Comparison of ENCODE assay signal across 8 mouse cellular contexts in the genomic region with DNA sequence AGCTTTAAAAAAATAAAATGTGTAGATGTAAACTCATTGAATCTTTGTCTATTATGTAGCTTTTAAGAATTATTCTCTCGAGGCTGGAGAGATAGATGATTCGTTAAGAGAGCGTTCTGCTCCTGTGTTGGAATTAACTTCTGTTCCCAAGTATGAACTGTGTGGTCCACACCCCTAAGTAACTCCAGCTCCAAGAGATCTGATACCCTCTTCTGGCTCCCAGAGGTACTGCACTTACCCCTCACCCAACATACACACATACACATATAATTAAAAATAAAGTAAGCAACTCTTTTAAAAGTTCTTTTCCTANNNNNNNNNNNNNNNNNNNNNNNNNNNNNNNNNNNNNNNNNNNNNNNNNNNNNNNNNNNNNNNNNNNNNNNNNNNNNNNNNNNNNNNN. TPM values are rescaled to one million over a fixed set of nuclear protein-coding genes. Genes with fewer than 3 reads are reported as not detected.
DNase-seq lines count a peak whose midpoint lies in the region; ATAC-seq lines count a peak whose summit lies in the region.

No protein-coding gene starts in this region.

- no peaks in the 10 kb centered on the region for H3K4me1 ChIP-seq in hindbrain, embryonic 10.5 days (replicated peaks)
- no peaks in the 10 kb centered on the region for H3K4me1 ChIP-seq in hindbrain, embryonic 12.5 days
- H3K4me1 ChIP-seq in kidney, embryonic 16.5 days (ENCODE audit: insufficient read depth, low read length): no peaks in the 10 kb centered on the region

- 76% methylated on average over 3 of the region's 3 CpGs for WGBS in hindbrain, embryonic 10.5 days
- 67% methylated on average over 3 of the region's 3 CpGs for WGBS in hindbrain, embryonic 12.5 days
- 57% methylated on average over 3 of the region's 3 CpGs for WGBS in kidney, embryonic 16.5 days

- DNase-seq in hindbrain, embryonic 10.5 days (ENCODE audit: low spot score): peak; percentile 26
- peak; percentile 64 for DNase-seq in ES-CJ7 (ENCODE audit: low read depth, low spot score)
- DNase-seq in embryo, embryonic 9.5 days (ENCODE audit: extremely low spot score): peak; percentile 15
- DNase-seq in cerebellum, adult 9-11 months: no peak
- no peak for DNase-seq in gastrocnemius, postnatal 25 days

- H3K9ac ChIP-seq in hindbrain, embryonic 12.5 days: no peak overlapping the region
- no peak overlapping the region for H3K9ac ChIP-seq in kidney, embryonic 16.5 days (replicated peaks; ENCODE audit: low read length)

- no peak overlapping the region for H3K27ac ChIP-seq in hindbrain, embryonic 10.5 days
- no peak overlapping the region for H3K27ac ChIP-seq in hindbrain, embryonic 12.5 days
- no peak overlapping the region for H3K27ac ChIP-seq in kidney, embryonic 16.5 days (ENCODE audit: low read length)

- no peaks in the 10 kb centered on the region for H3K27me3 ChIP-seq in hindbrain, embryonic 10.5 days (ENCODE audit: insufficient read depth, poor library complexity, severe bottlenecking)
- no peaks in the 10 kb centered on the region for H3K27me3 ChIP-seq in hindbrain, embryonic 12.5 days
- H3K27me3 ChIP-seq in kidney, embryonic 16.5 days (ENCODE audit: insufficient read depth, low read length): no peaks in the 10 kb centered on the region

- no peaks in the 10 kb centered on the region for H3K9me3 ChIP-seq in hindbrain, embryonic 10.5 days
- H3K9me3 ChIP-seq in hindbrain, embryonic 12.5 days (replicated peaks): no peaks in the 10 kb centered on the region
- no peaks in the 10 kb centered on the region for H3K9me3 ChIP-seq in kidney, embryonic 16.5 days (ENCODE audit: low read length)

- no peak overlapping the region for H3K4me3 ChIP-seq in hindbrain, embryonic 10.5 days
- no peak overlapping the region for H3K4me3 ChIP-seq in hindbrain, embryonic 12.5 days
- H3K4me3 ChIP-seq in kidney, embryonic 16.5 days (ENCODE audit: low read length): no peak overlapping the region

- no peak overlapping the region for H3K4me2 ChIP-seq in hindbrain, embryonic 12.5 days (replicated peaks)
- no peak overlapping the region for H3K4me2 ChIP-seq in kidney, embryonic 16.5 days (replicated peaks; ENCODE audit: low read depth, low read length)

- H3K36me3 ChIP-seq in hindbrain, embryonic 10.5 days: no peaks in the 10 kb centered on the region
- H3K36me3 ChIP-seq in hindbrain, embryonic 12.5 days: no peaks in the 10 kb centered on the region
- no peaks in the 10 kb centered on the region for H3K36me3 ChIP-seq in kidney, embryonic 16.5 days (ENCODE audit: insufficient read depth, low read length)

- ATAC-seq in hindbrain, embryonic 12.5 days (ENCODE audit: low FRiP score): no peak
- ATAC-seq in kidney, embryonic 16.5 days (ENCODE audit: low FRiP score, low TSS enrichment): peak; percentile 83; the same call in 1 of the 2 replicates
- peak; percentile 80 for ATAC-seq in megakaryocyte-erythroid progenitor cell, adult 5-6 weeks (replicated peaks; ENCODE audit: low FRiP score, low TSS enrichment, poor library complexity, severe bottlenecking)

RNA-seq across cellular contexts. Expression of a gene that starts 28.8 kb away (rescaled TPM):
- 7.6 and 16.6 TPM in 2 replicates for polyA plus RNA-seq in hindbrain, embryonic 10.5 days (2016; fragmentation: Nextera tagmentation; extraction: Ambion mirVana)
- 14.7 and 15.8 TPM in 2 replicates for polyA plus RNA-seq in hindbrain, embryonic 12.5 days (2016; fragmentation: Nextera tagmentation; extraction: Ambion mirVana)
- polyA plus RNA-seq in kidney, embryonic 16.5 days (2015; fragmentation: Nextera tagmentation; extraction: Ambion mirVana): 0.65 and 0.81 TPM in 2 replicates
- not detected in 2 replicates for total RNA-seq in megakaryocyte-erythroid progenitor cell, adult 5-6 weeks (2014; fragmentation: Nextera tagmentation)
- not detected in 2 replicates for total RNA-seq in megakaryocyte-erythroid progenitor cell, adult 5-6 weeks (2017)
- under 1 TPM; 0.51 to 0.64 TPM for total RNA-seq in gastrocnemius, postnatal 25 days (2021)

Comparison
In these comparisons a context has a peak if more than half of its experiments do, and no peak if none do; other contexts are left out.
1. DNase-seq: peak in hindbrain, embryonic 10.5 days (single experiment), ES-CJ7 (single experiment) and embryo, embryonic 9.5 days (single experiment); none in cerebellum, adult 9-11 months (single experiment) and gastrocnemius, postnatal 25 days (single experiment).